Mouse (Mus musculus): ENCODE measurements around the gene Kcna5. TPM values are rescaled to one million over a fixed set of nuclear protein-coding genes. Genes with fewer than 3 reads are reported as not detected.

The Kcna5 gene
- total and polyA plus RNA-seq, 3 experiments = not detected

DNA sequence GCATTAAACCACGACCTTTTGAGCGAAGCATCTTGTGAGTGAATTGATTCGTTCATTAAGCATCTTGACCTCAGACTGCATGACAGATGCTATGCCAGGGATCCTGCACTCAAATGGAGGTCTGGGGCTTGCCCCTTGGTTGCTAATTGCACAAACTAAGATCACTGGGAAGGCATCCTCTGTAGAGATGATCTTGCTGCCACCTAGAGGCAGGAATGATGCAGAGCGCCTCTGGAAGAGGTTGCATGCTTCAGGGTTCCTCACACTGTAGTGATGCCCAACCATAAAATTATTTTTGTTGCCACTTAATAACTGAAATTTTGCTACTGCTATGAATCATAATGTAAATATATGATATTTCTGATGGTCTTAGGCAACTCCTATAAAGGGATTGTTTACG is 37.3 kb downstream of the Kcna5 start:
- Histone ChIP-seq H3K9ac (ENCODE audit: insufficient read depth, low read depth) (no peak overlapping the region), H3K27me3 (replicated peaks) (peaks cover 61% of the 10 kb centered on the region), H3K4me3 (replicated peaks in 1 of 3; ENCODE audit: low read depth in 2 of 3, low read length in 2 of 3, poor library complexity in 1 of 3) (no peak overlapping the region), H3K27ac (ENCODE audit: insufficient read depth, low read depth) (no peak overlapping the region), H3K4me1 (ENCODE audit: control insufficient read depth in 1 of 2, insufficient read depth in 2 of 2) (no peaks in the 10 kb centered on the region), H3K4me2 (ENCODE audit: insufficient read depth, low read depth, poor library complexity, severe bottlenecking) (no peak overlapping the region), H3K79me2 (replicated peaks; ENCODE audit: control insufficient read depth, extremely low read depth, insufficient read depth, poor library complexity, severe bottlenecking) (no peaks in the 10 kb centered on the region), H3K36me3 (replicated peaks in 1 of 2; ENCODE audit: control insufficient read depth in 1 of 2, insufficient read depth in 1 of 2, low read length in 1 of 2) (no peaks in the 10 kb centered on the region), H3K9me3 (replicated peaks; ENCODE audit: low read length) (peaks cover 12% of the 10 kb centered on the region)
- in situ Hi-C loops (cut with MboI; ENCODE audit: low pct_ligation_motif_present, low pct_unique_long_range_greater_than_20kb, low sequenced_read_pairs) = loop anchor here (10.0 to 25.0 kb wide), 2 partner anchors 57 to 886 kb away; no protein-coding TSS in a partner anchor
- TF ChIP-seq RAD21 (IDR thresholded peaks at IDR 0.05; ENCODE audit: low read depth, low read length) = peak; percentile 66
- TF ChIP-seq CTCF (conservative IDR thresholded peaks at IDR 0.05 in 1 of 2, IDR thresholded peaks at IDR 0.05 in 1 of 2; ENCODE audit: low read depth in 2 of 2, low read length in 2 of 2) = peak; percentile 63 to 77
- peak; percentile 48 for TF ChIP-seq SMC3 (IDR thresholded peaks at IDR 0.05; ENCODE audit: low read depth, low read length)
- TF ChIP-seq SIN3A (IDR thresholded peaks at IDR 0.05; ENCODE audit: low read length) = no peak
- no peak for TF ChIP-seq TCF12 (IDR thresholded peaks at IDR 0.05; ENCODE audit: low read depth, low read length)
- dilution Hi-C loops (cut with MboI; ENCODE audit: extremely low pct_ligation_motif_present, extremely low pct_unique_long_range_greater_than_20kb, low sequenced_read_pairs) = no loop called here
- DNase-seq (ENCODE audit: extremely low read depth) = peak; percentile 31

GRCm38 (mm10) chr6:126497173-126497839 is 37.9 kb downstream of the Kcna5 start:
- H3K9ac ChIP-seq (ENCODE audit: insufficient read depth, low read depth) = no peak overlapping the region
- H3K4me2 ChIP-seq (ENCODE audit: insufficient read depth, low read depth, poor library complexity, severe bottlenecking) = no peak overlapping the region
- DNase-seq (ENCODE audit: extremely low read depth) = no peak
- peaks cover 12% of the 10 kb centered on the region for H3K9me3 ChIP-seq (replicated peaks; ENCODE audit: low read length)
- dilution Hi-C loops (cut with MboI; ENCODE audit: extremely low pct_ligation_motif_present, extremely low pct_unique_long_range_greater_than_20kb, low sequenced_read_pairs) = no loop called here
- peaks cover 60% of the 10 kb centered on the region for H3K27me3 ChIP-seq (replicated peaks)
- TF ChIP-seq CHD2 (IDR thresholded peaks at IDR 0.05; ENCODE audit: low read length) (no peak), JUN (IDR thresholded peaks at IDR 0.05; ENCODE audit: insufficient read depth, low read depth, low read length) (no peak), EP300 (IDR thresholded peaks at IDR 0.05; ENCODE audit: low read length) (no peak), POLR2AphosphoS2 (IDR thresholded peaks at IDR 0.05; ENCODE audit: low read depth, low read length) (no peak), MEF2A (IDR thresholded peaks at IDR 0.05; ENCODE audit: borderline replicate concordance, low read depth, low read length) (no peak), IRF4 (IDR thresholded peaks at IDR 0.05; ENCODE audit: low read depth, low read length) (no peak), CHD1 (IDR thresholded peaks at IDR 0.05; ENCODE audit: low read depth, low read length) (no peak), PAX5 (IDR thresholded peaks at IDR 0.05; ENCODE audit: low read length) (no peak), HCFC1 (IDR thresholded peaks at IDR 0.05; ENCODE audit: low read depth, low read length) (no peak), ZKSCAN1 (IDR thresholded peaks at IDR 0.05; ENCODE audit: borderline replicate concordance, low read depth, low read length) (no peak), CTCF (conservative IDR thresholded peaks at IDR 0.05 in 1 of 2, IDR thresholded peaks at IDR 0.05 in 1 of 2; ENCODE audit: low read depth in 2 of 2, low read length in 2 of 2) (no peak), TBP (conservative IDR thresholded peaks at IDR 0.05; ENCODE audit: low read depth, low read length) (no peak), MAFK (IDR thresholded peaks at IDR 0.05; ENCODE audit: insufficient replicate concordance, low read length) (no peak), SMC3 (IDR thresholded peaks at IDR 0.05; ENCODE audit: low read depth, low read length) (no peak), USF1 (IDR thresholded peaks at IDR 0.05; ENCODE audit: low read depth, low read length) (no peak), MXI1 (IDR thresholded peaks at IDR 0.05; ENCODE audit: low read depth, low read length) (no peak), ZMIZ1 (IDR thresholded peaks at IDR 0.05; ENCODE audit: low read depth, low read length) (no peak), MAX (IDR thresholded peaks at IDR 0.05; ENCODE audit: low read length) (no peak), USF2 (conservative IDR thresholded peaks at IDR 0.05; ENCODE audit: low read depth, low read length) (no peak), RAD21 (IDR thresholded peaks at IDR 0.05; ENCODE audit: low read depth, low read length) (no peak)
- H3K4me1 ChIP-seq (ENCODE audit: control insufficient read depth in 1 of 2, insufficient read depth in 2 of 2) = no peaks in the 10 kb centered on the region
- no peak overlapping the region for H3K4me3 ChIP-seq (replicated peaks in 1 of 3; ENCODE audit: low read depth in 2 of 3, low read length in 2 of 3, poor library complexity in 1 of 3)
- no peaks in the 10 kb centered on the region for H3K36me3 ChIP-seq (replicated peaks in 1 of 2; ENCODE audit: control insufficient read depth in 1 of 2, insufficient read depth in 1 of 2, low read length in 1 of 2)
- in situ Hi-C loops (cut with MboI; ENCODE audit: low pct_ligation_motif_present, low pct_unique_long_range_greater_than_20kb, low sequenced_read_pairs) = loop anchor here (10.0 to 25.0 kb wide), 2 partner anchors 57 to 885 kb away; no protein-coding TSS in a partner anchor
- no peak overlapping the region for H3K27ac ChIP-seq (ENCODE audit: insufficient read depth, low read depth)
- no peaks in the 10 kb centered on the region for H3K79me2 ChIP-seq (replicated peaks; ENCODE audit: control insufficient read depth, extremely low read depth, insufficient read depth, poor library complexity, severe bottlenecking)

Measured in CH12.LX (cell line).